ENCODE assay signal across 8 mouse cellular contexts in the genomic region with DNA sequence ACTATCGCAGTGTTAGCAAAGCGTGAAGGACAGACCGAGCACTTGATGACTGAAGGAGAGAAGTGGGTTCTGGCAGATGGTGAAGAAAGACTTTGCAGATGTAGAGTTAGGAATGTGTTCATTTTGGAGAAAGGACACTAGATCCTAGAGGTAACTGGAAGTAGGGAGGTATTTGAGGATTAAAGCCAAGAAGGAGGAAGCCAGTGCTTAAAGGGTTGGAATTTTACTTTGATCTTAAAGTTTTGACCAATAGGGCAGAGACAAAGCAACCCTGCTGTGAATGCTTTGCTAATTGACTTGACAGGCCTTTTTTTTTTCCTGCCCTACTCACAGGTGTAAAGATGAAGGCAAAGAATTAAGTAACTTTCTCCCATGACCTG. TPM values are rescaled to one million over a fixed set of nuclear protein-coding genes. Genes with fewer than 3 reads are reported as not detected.
DNase-seq lines count a peak whose midpoint lies in the region; ATAC-seq and TF ChIP-seq lines count a peak whose summit lies in the region.

No protein-coding gene starts in this region.

- no peak for TF ChIP-seq CTCF in ES-Bruce4 (IDR thresholded peaks at IDR 0.05; ENCODE audit: low read depth, low read length)

- no peak for ATAC-seq in heart, embryonic 12.5 days (ENCODE audit: insufficient number of reproducible peaks, low FRiP score)
- ATAC-seq in forebrain, embryonic 13.5 days: no peak
- ATAC-seq in liver, embryonic 16.5 days (ENCODE audit: low read depth): no peak

- TF ChIP-seq EP300 in ES-Bruce4 (IDR thresholded peaks at IDR 0.05; ENCODE audit: insufficient read depth, low read depth, low read length): no peak

- DNase-seq in heart, postnatal 4 days: no peak
- no peak for DNase-seq in adrenal gland, postnatal 36 days
- DNase-seq in right cerebral cortex, adult 18-20 months: no peak
- no peak for DNase-seq in layer of hippocampus, adult 9-10 months (ENCODE audit: low spot score)

- under 1% methylated on average over 3 of the region's 3 CpGs for WGBS in heart, embryonic 12.5 days
- WGBS in forebrain, embryonic 13.5 days: 0% methylated on average over 3 of the region's 3 CpGs
- WGBS in liver, embryonic 16.5 days (ENCODE audit: insufficient replicate concordance): 0% methylated on average over 3 of the region's 3 CpGs

- no peaks in the 10 kb centered on the region for H3K27me3 ChIP-seq in heart, embryonic 12.5 days (replicated peaks)
- H3K27me3 ChIP-seq in ES-Bruce4 (ENCODE audit: control insufficient read depth, insufficient read depth, low read length, poor library complexity, severe bottlenecking): no peaks in the 10 kb centered on the region
- H3K27me3 ChIP-seq in forebrain, embryonic 13.5 days: no peaks in the 10 kb centered on the region
- H3K27me3 ChIP-seq in liver, embryonic 16.5 days (ENCODE audit: control insufficient read depth, insufficient read depth, low read depth, low read length): no peaks in the 10 kb centered on the region

- H3K4me2 ChIP-seq in heart, embryonic 12.5 days: peak overlapping the region; percentile 80
- H3K4me2 ChIP-seq in forebrain, embryonic 13.5 days: peak overlapping the region; percentile 75
- H3K4me2 ChIP-seq in liver, embryonic 16.5 days (ENCODE audit: low read depth, low read length): peak overlapping the region; percentile 98

- peak overlapping the region; percentile 98 for H3K27ac ChIP-seq in heart, embryonic 12.5 days (ENCODE audit: poor library complexity, severe bottlenecking)
- peak overlapping the region; percentile 53 for H3K27ac ChIP-seq in ES-Bruce4 (ENCODE audit: insufficient read depth, low read length)
- peak overlapping the region; percentile 99 for H3K27ac ChIP-seq in forebrain, embryonic 13.5 days
- peak overlapping the region; percentile 100 for H3K27ac ChIP-seq in liver, embryonic 16.5 days (ENCODE audit: low read length)

- H3K9ac ChIP-seq in heart, embryonic 12.5 days: peak overlapping the region; percentile 96
- H3K9ac ChIP-seq in ES-Bruce4 (ENCODE audit: low read depth, poor library complexity, severe bottlenecking): peak overlapping the region; percentile 92
- H3K9ac ChIP-seq in forebrain, embryonic 13.5 days: peak overlapping the region; percentile 92
- peak overlapping the region; percentile 93 for H3K9ac ChIP-seq in liver, embryonic 16.5 days (ENCODE audit: low read depth, low read length)

- H3K4me3 ChIP-seq in heart, embryonic 12.5 days: peak overlapping the region; percentile 75
- peak overlapping the region; percentile 91 for H3K4me3 ChIP-seq in ES-Bruce4 (ENCODE audit: low read depth, low read length)
- peak overlapping the region; percentile 78 for H3K4me3 ChIP-seq in forebrain, embryonic 13.5 days
- H3K4me3 ChIP-seq in liver, embryonic 16.5 days (ENCODE audit: low read depth, low read length): peak overlapping the region; percentile 89

- TF ChIP-seq POLR2A in ES-Bruce4 (IDR thresholded peaks at IDR 0.05; ENCODE audit: insufficient read depth, low read length): no peak

- H3K4me1 ChIP-seq in heart, embryonic 12.5 days (replicated peaks): peaks cover 11% of the 10 kb centered on the region
- no peaks in the 10 kb centered on the region for H3K4me1 ChIP-seq in ES-Bruce4 (ENCODE audit: control insufficient read depth, insufficient read depth, low read length)
- peaks cover 32% of the 10 kb centered on the region for H3K4me1 ChIP-seq in forebrain, embryonic 13.5 days
- peaks cover 24% of the 10 kb centered on the region for H3K4me1 ChIP-seq in liver, embryonic 16.5 days (ENCODE audit: control insufficient read depth, low read depth, low read length)

- H3K9me3 ChIP-seq in heart, embryonic 12.5 days (replicated peaks): no peaks in the 10 kb centered on the region
- no peaks in the 10 kb centered on the region for H3K9me3 ChIP-seq in ES-Bruce4 (replicated peaks; ENCODE audit: control insufficient read depth, insufficient read depth, low read length, poor library complexity, severe bottlenecking)
- no peaks in the 10 kb centered on the region for H3K9me3 ChIP-seq in forebrain, embryonic 13.5 days (replicated peaks)
- H3K9me3 ChIP-seq in liver, embryonic 16.5 days (replicated peaks; ENCODE audit: control insufficient read depth, low read length): no peaks in the 10 kb centered on the region

- H3K36me3 ChIP-seq in heart, embryonic 12.5 days: no peaks in the 10 kb centered on the region
- no peaks in the 10 kb centered on the region for H3K36me3 ChIP-seq in ES-Bruce4 (ENCODE audit: control insufficient read depth, insufficient read depth, low read length, poor library complexity, severe bottlenecking)
- no peaks in the 10 kb centered on the region for H3K36me3 ChIP-seq in forebrain, embryonic 13.5 days (ENCODE audit: poor library complexity, severe bottlenecking)
- H3K36me3 ChIP-seq in liver, embryonic 16.5 days (ENCODE audit: control insufficient read depth, insufficient read depth): no peaks in the 10 kb centered on the region

RNA-seq across cellular contexts. Expression of gene Tdrd3, which starts 1.2 kb away (rescaled TPM):
- polyA plus RNA-seq in heart, embryonic 12.5 days (2016; fragmentation: Nextera tagmentation; extraction: Ambion mirVana): 22.9 and 23.3 TPM in 2 replicates
- 10 to 100 TPM; 36.3 to 38.4 TPM for total RNA-seq in heart, postnatal 4 days (2021)
- 16.4 and 20.1 TPM in 2 replicates for polyA plus RNA-seq in ES-Bruce4 (2011; ENCODE audit: insufficient read depth, insufficient read length, low read depth, missing spikeins)
- 48.1 and 48.2 TPM in 2 replicates for polyA plus RNA-seq in forebrain, embryonic 13.5 days (2015; fragmentation: Nextera tagmentation; extraction: Ambion mirVana)
- 7.0 and 7.1 TPM in 2 replicates for polyA plus RNA-seq in liver, embryonic 16.5 days (2015; fragmentation: Nextera tagmentation; extraction: Ambion mirVana)
- 10 to 100 TPM; 29.6 to 40.9 TPM for total RNA-seq in adrenal gland, postnatal 36 days (2021)
